Mouse (Mus musculus): ENCODE data around the gene Il1rl2.

- peak; percentile 43; the same call in 1 of the 2 replicates for TF ChIP-seq CTCF (IDR thresholded peaks at IDR 0.05; ENCODE audit: control insufficient read depth, insufficient read depth, low read length)
- no peak for TF ChIP-seq POLR2A (IDR thresholded peaks at IDR 0.05; ENCODE audit: borderline replicate concordance, control insufficient read depth, low read depth, low read length)
Observed at GRCm38 (mm10) chr1:40293891-40294290, 30.5 kb upstream of the Il1rl2 start.

Measured in bone marrow, adult 2 months (tissue).